Mouse (Mus musculus) myocyte (in vitro differentiated cells): ENCODE measurements around the gene Fkbp10.

Experiments used
- MAX ChIP-seq: IDR thresholded peaks from one replicate; pipeline ENCODE4 v1.6.1; 2011; ENCODE audit warnings: low read depth, mild to moderate bottlenecking, control low read depth
- POLR2A ChIP-seq: IDR thresholded peaks from one replicate; pipeline ENCODE4 v1.6.1; 2011; ENCODE audit warnings: low read depth, mild to moderate bottlenecking, control low read depth, moderate library complexity; ENCODE audit not compliant: insufficient read length
- TCF12 ChIP-seq: IDR thresholded peaks from one replicate; pipeline ENCODE4 v1.6.1; 2011; ENCODE audit warnings: mild to moderate bottlenecking, control low read depth; ENCODE audit not compliant: poor library complexity, insufficient read depth, severe bottlenecking
- USF1 ChIP-seq: IDR thresholded peaks from one replicate; pipeline ENCODE4 v1.6.1; 2011; ENCODE audit warnings: low read depth, mild to moderate bottlenecking, control low read depth, moderate library complexity

DNA sequence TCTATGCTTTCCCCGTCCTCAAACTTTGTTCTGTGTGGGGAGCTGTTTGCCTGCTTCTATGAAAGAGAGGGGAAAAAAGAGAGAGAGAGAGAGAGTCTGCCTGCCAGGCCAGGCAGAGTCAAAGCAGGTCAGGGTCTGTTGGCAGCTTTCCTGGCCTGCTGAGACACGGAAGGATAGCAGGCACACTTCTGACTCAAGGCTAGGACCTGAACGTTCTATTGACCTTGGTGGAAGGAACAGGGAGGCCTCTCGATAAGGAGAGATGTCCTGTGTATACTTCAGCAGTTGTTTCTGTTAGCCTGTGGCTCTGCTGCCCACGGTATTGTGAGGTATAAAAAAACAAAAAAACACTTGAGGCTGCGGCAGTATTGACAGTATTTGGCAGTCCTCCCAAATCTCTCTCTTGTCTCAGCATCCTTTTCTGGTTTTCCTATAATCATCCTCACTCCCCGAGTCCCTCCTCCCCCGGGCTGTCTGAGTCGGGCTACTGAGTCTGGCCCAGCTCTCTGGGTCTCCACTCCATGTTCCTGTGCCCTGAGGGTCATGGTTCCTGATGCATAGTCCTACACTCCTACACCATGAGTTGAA is 13.2 kb downstream of the Fkbp10 start:
- TF ChIP-seq MAX = no peak
- no peak for TF ChIP-seq POLR2A
- TF ChIP-seq TCF12 = no peak
- no peak for TF ChIP-seq USF1
